Comparison of ENCODE assay signal across 18 mouse cellular contexts in genomic region chr12:105835571-105835970, GRCm38 (mm10). TPM values are rescaled to one million over a fixed set of nuclear protein-coding genes. Genes with fewer than 3 reads are reported as not detected.
DNase-seq lines count a peak whose midpoint lies in the region; ATAC-seq and TF ChIP-seq lines count a peak whose summit lies in the region.
"Had no signal": no experiment of that assay in that cellular context is flagged by ENCODE, and none has a peak within 500 bp of the region (broad histone marks: within the 10 kb centered on the region; RNA-seq: fewer than 3 reads in every experiment).

No protein-coding gene starts in this region.

- ATAC-seq in heart, embryonic 11.5 days (replicated peaks; ENCODE audit: insufficient number of reproducible peaks, low FRiP score, low TSS enrichment): no peak
- ATAC-seq in liver, postnatal 0 days: peak; percentile 12; the same call in 1 of the 2 replicates
- no peak for ATAC-seq in liver, embryonic 12.5 days
- no peak for ATAC-seq in embryonic facial prominence, embryonic 11.5 days (replicated peaks; ENCODE audit: insufficient number of reproducible peaks, low FRiP score, low TSS enrichment, low read depth)
- no peak for ATAC-seq in intestine, embryonic 16.5 days
- ATAC-seq: CD4-positive, CD25-positive, alpha-beta regulatory T cell, adult 4 months; forebrain, embryonic 16.5 days had no signal

- H3K27ac ChIP-seq in heart, embryonic 11.5 days (ENCODE audit: low read depth, low read length): 0 out of 2 replicates have a peak overlapping the region, but pooled peaks have one; percentile 6
- peak overlapping the region; percentile 31; the same call in 1 of the 2 replicates for H3K27ac ChIP-seq in liver, postnatal 0 days (ENCODE audit: low read depth)
- no peak overlapping the region; the same call in 1 of the 2 replicates for H3K27ac ChIP-seq in liver, embryonic 12.5 days
- no peak overlapping the region for H3K27ac ChIP-seq in embryonic facial prominence, embryonic 11.5 days (replicated peaks; ENCODE audit: low read depth, low read length)
- H3K27ac ChIP-seq in intestine, embryonic 16.5 days (ENCODE audit: low read length): no peak overlapping the region
- H3K27ac ChIP-seq: gastrocnemius, adult 2 months; heart, adult 2 months; hindbrain, embryonic 12.5 days; liver, embryonic 15.5 days; macrophage; neural tube, embryonic 15.5 days had no signal

- H3K4me1 ChIP-seq in heart, embryonic 11.5 days (ENCODE audit: control insufficient read depth, insufficient read depth, low read length): no peaks in the 10 kb centered on the region
- H3K4me1 ChIP-seq in liver, postnatal 0 days (ENCODE audit: insufficient read depth): no peaks in the 10 kb centered on the region
- H3K4me1 ChIP-seq in liver, embryonic 12.5 days: no peaks in the 10 kb centered on the region
- no peaks in the 10 kb centered on the region for H3K4me1 ChIP-seq in embryonic facial prominence, embryonic 11.5 days (ENCODE audit: control insufficient read depth, insufficient read depth, low read length)
- no peaks in the 10 kb centered on the region for H3K4me1 ChIP-seq in intestine, embryonic 16.5 days (ENCODE audit: control insufficient read depth, insufficient read depth, low read length)
- H3K4me1 ChIP-seq: hindbrain, embryonic 12.5 days; neural tube, embryonic 15.5 days had no signal

- H3K27me3 ChIP-seq in heart, embryonic 11.5 days (ENCODE audit: control insufficient read depth, insufficient read depth, low read length): no peaks in the 10 kb centered on the region
- no peaks in the 10 kb centered on the region for H3K27me3 ChIP-seq in liver, postnatal 0 days (ENCODE audit: insufficient read depth, low read length)
- no peaks in the 10 kb centered on the region for H3K27me3 ChIP-seq in liver, embryonic 12.5 days (replicated peaks)
- H3K27me3 ChIP-seq in embryonic facial prominence, embryonic 11.5 days (ENCODE audit: control insufficient read depth, insufficient read depth, low read length): no peaks in the 10 kb centered on the region
- no peaks in the 10 kb centered on the region for H3K27me3 ChIP-seq in intestine, embryonic 16.5 days (replicated peaks; ENCODE audit: control insufficient read depth, insufficient read depth, low read length)
- H3K27me3 ChIP-seq: hindbrain, embryonic 12.5 days; liver, embryonic 15.5 days; neural tube, embryonic 15.5 days had no signal

- intact Hi-C loops in heart, postnatal 36 days (cut with DNase I): loop anchor here (5.0 kb wide), 1 partner anchor 222 kb away; no protein-coding TSS in a partner anchor

- no peak overlapping the region for H3K4me3 ChIP-seq in heart, embryonic 11.5 days (ENCODE audit: low read depth, low read length)
- no peak overlapping the region for H3K4me3 ChIP-seq in liver, postnatal 0 days (ENCODE audit: low read depth, low read length)
- H3K4me3 ChIP-seq in liver, embryonic 12.5 days: no peak overlapping the region
- H3K4me3 ChIP-seq in embryonic facial prominence, embryonic 11.5 days (ENCODE audit: low read depth, low read length): no peak overlapping the region
- H3K4me3 ChIP-seq in intestine, embryonic 16.5 days (ENCODE audit: low read length): no peak overlapping the region
- H3K4me3 ChIP-seq: gastrocnemius, adult 2 months; heart, adult 2 months; hindbrain, embryonic 12.5 days; liver, embryonic 15.5 days; neural tube, embryonic 15.5 days had no signal

- WGBS in heart, embryonic 11.5 days (ENCODE audit: insufficient replicate concordance): 88% methylated on average over 6 of the region's 6 CpGs
- 84% methylated on average over 6 of the region's 6 CpGs for WGBS in liver, postnatal 0 days (ENCODE audit: insufficient replicate concordance)
- 91% methylated on average over 6 of the region's 6 CpGs for WGBS in liver, embryonic 12.5 days (ENCODE audit: insufficient replicate concordance)
- 58% methylated on average over 6 of the region's 6 CpGs for WGBS in embryonic facial prominence, embryonic 11.5 days
- WGBS in intestine, embryonic 16.5 days: 78% methylated on average over 6 of the region's 6 CpGs

- TF ChIP-seq EP300 in liver, postnatal 0 days (IDR thresholded peaks at IDR 0.05; ENCODE audit: low read depth): no peak

- no peak overlapping the region for H3K4me2 ChIP-seq in heart, embryonic 11.5 days
- no peak overlapping the region for H3K4me2 ChIP-seq in liver, postnatal 0 days (ENCODE audit: low read depth, low read length)
- H3K4me2 ChIP-seq in liver, embryonic 12.5 days: no peak overlapping the region
- no peak overlapping the region for H3K4me2 ChIP-seq in embryonic facial prominence, embryonic 11.5 days (ENCODE audit: low read depth, low read length)
- H3K4me2 ChIP-seq in intestine, embryonic 16.5 days (ENCODE audit: low read depth, low read length): no peak overlapping the region
- H3K4me2 ChIP-seq: hindbrain, embryonic 12.5 days; liver, embryonic 15.5 days; neural tube, embryonic 15.5 days had no signal

- DNase-seq in heart, postnatal 36 days: no peak
- DNase-seq in liver, postnatal 0 days: no peak
- DNase-seq in adipocyte (ENCODE audit: low spot score): peak; percentile 6
- DNase-seq in embryonic facial prominence, embryonic 11.5 days (ENCODE audit: low spot score): peak; percentile 44
- DNase-seq: cerebellum, adult 11-12 months; cerebellum, adult 9-11 months; gastrocnemius, postnatal 36 days had no signal

- H3K9me3 ChIP-seq in heart, embryonic 11.5 days (replicated peaks; ENCODE audit: control insufficient read depth, low read length): no peaks in the 10 kb centered on the region
- H3K9me3 ChIP-seq in liver, postnatal 0 days (ENCODE audit: low read length): no peaks in the 10 kb centered on the region
- H3K9me3 ChIP-seq in liver, embryonic 12.5 days (replicated peaks): no peaks in the 10 kb centered on the region
- H3K9me3 ChIP-seq in embryonic facial prominence, embryonic 11.5 days (replicated peaks; ENCODE audit: control insufficient read depth, low read length): no peaks in the 10 kb centered on the region
- no peaks in the 10 kb centered on the region for H3K9me3 ChIP-seq in intestine, embryonic 16.5 days (ENCODE audit: control insufficient read depth, low read length)
- H3K9me3 ChIP-seq: hindbrain, embryonic 12.5 days; liver, embryonic 15.5 days; neural tube, embryonic 15.5 days had no signal

- H3K9ac ChIP-seq in heart, embryonic 11.5 days (ENCODE audit: low read depth, low read length): no peak overlapping the region
- no peak overlapping the region for H3K9ac ChIP-seq in liver, postnatal 0 days (replicated peaks)
- no peak overlapping the region for H3K9ac ChIP-seq in liver, embryonic 12.5 days
- H3K9ac ChIP-seq in embryonic facial prominence, embryonic 11.5 days (replicated peaks; ENCODE audit: low read length): no peak overlapping the region
- H3K9ac ChIP-seq in intestine, embryonic 16.5 days (ENCODE audit: low read depth, low read length): no peak overlapping the region
- H3K9ac ChIP-seq: hindbrain, embryonic 12.5 days; liver, embryonic 15.5 days; neural tube, embryonic 15.5 days had no signal

- H3K36me3 ChIP-seq in heart, embryonic 11.5 days (ENCODE audit: control insufficient read depth, insufficient read depth, low read length): peaks cover 26% of the 10 kb centered on the region
- peaks cover 78% of the 10 kb centered on the region for H3K36me3 ChIP-seq in liver, postnatal 0 days (replicated peaks; ENCODE audit: insufficient read depth, low read length)
- peaks cover 95% of the 10 kb centered on the region for H3K36me3 ChIP-seq in liver, embryonic 12.5 days
- peaks cover 11% of the 10 kb centered on the region for H3K36me3 ChIP-seq in embryonic facial prominence, embryonic 11.5 days (replicated peaks; ENCODE audit: control insufficient read depth, insufficient read depth, low read depth, low read length)
- H3K36me3 ChIP-seq in intestine, embryonic 16.5 days (ENCODE audit: control insufficient read depth, insufficient read depth, low read length): peaks cover 11% of the 10 kb centered on the region

- TF ChIP-seq CTCF in liver, postnatal 0 days (IDR thresholded peaks at IDR 0.05; ENCODE audit: low read depth): no peak

RNA-seq across cellular contexts. Expression of gene Papola, which starts 51.1 kb away (rescaled TPM):
- 136 and 148 TPM in 2 replicates for polyA plus RNA-seq in heart, embryonic 11.5 days (2014; fragmentation: Nextera tagmentation; extraction: Ambion mirVana)
- total RNA-seq in heart, postnatal 36 days (2021): 100 to 1,000 TPM; 107 to 116 TPM
- 66.7 and 70.7 TPM in 2 replicates for polyA plus RNA-seq in liver, postnatal 0 days (2015; fragmentation: Nextera tagmentation; extraction: Ambion mirVana)
- polyA plus RNA-seq in liver, embryonic 12.5 days (2016; fragmentation: Nextera tagmentation; extraction: Ambion mirVana): 176 and 181 TPM in 2 replicates
- polyA plus RNA-seq in embryonic facial prominence, embryonic 11.5 days (2014; fragmentation: Nextera tagmentation; extraction: Ambion mirVana): 245 and 292 TPM in 2 replicates
- polyA plus RNA-seq in intestine, embryonic 16.5 days (2015; fragmentation: Nextera tagmentation; extraction: Ambion mirVana): 154 and 164 TPM in 2 replicates

Comparison
In these comparisons a context has a peak if more than half of its experiments do, and no peak if none do; other contexts are left out.
1. H3K27ac ChIP-seq: peak in heart, embryonic 11.5 days (single experiment) and liver, postnatal 0 days (single experiment); none in liver, embryonic 12.5 days (single experiment), embryonic facial prominence, embryonic 11.5 days (single experiment) and intestine, embryonic 16.5 days (single experiment).
2. DNase-seq: peak in adipocyte (single experiment) and embryonic facial prominence, embryonic 11.5 days (single experiment); none in heart, postnatal 36 days (0 of 2) and liver, postnatal 0 days (single experiment).